In the genomic region with DNA sequence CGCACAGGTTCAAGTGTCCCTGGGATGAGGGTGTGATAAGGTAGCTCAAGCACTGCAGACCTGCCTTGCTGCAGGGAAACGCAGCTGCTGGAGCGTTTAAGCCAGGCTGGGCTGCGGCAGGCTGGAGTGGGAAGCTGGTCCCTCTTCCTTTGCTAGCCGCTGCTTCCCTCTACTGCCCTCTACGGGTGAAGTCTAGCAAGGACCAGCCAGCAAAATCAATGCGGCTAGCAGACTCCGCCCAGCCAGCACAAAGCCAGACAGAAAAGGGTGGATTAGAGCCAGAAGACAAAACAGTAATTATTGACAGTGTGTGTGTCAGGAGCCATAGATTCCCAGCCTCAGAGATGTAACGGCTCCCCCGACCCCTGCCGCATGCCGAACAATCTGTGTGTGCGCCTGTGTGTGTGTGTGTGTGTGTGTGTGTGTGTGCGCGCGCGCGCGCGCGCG, we compare ENCODE assay signal across 8 mouse cellular contexts.
DNase-seq lines count a peak whose midpoint lies in the region; TF ChIP-seq lines count a peak whose summit lies in the region.

No protein-coding gene starts in this region.

- no peaks in the 10 kb centered on the region for H3K4me1 ChIP-seq in cortical plate, adult 2 months (ENCODE audit: control insufficient read depth, insufficient read depth, low read length)
- H3K4me1 ChIP-seq in megakaryocyte, embryonic 14.5 days, result peaks cover 6% of the 10 kb centered on the region; the same call in 1 of the 2 replicates

- peak; percentile 51; the same call in 1 of the 2 replicates for TF ChIP-seq POLR2A in cortical plate, adult 2 months (IDR thresholded peaks at IDR 0.05; ENCODE audit: extremely low read depth, insufficient read depth, low read length)

- no peaks in the 10 kb centered on the region for H3K9me3 ChIP-seq in megakaryocyte, embryonic 14.5 days

- peak overlapping the region; percentile 27; the same call in 1 of the 2 replicates for H3K27ac ChIP-seq in cortical plate, adult 2 months (ENCODE audit: insufficient read depth, low read length)

- no peaks in the 10 kb centered on the region for H3K36me3 ChIP-seq in megakaryocyte, embryonic 14.5 days (replicated peaks; ENCODE audit: low read length)

- peak; percentile 63 for TF ChIP-seq CTCF in cortical plate, adult 2 months (IDR thresholded peaks at IDR 0.05; ENCODE audit: extremely low read depth, insufficient read depth, low read length)

- DNase-seq in ZHBTc4 (ENCODE audit: low read depth, low spot score), result peak; percentile 88
- DNase-seq in gastrocnemius, postnatal 10 days, result peak; percentile 67
- DNase-seq in induced T-regulatory cell, adult 2 months (ENCODE audit: low read depth), result peak; percentile 73
- peak; percentile 58 to 84 for DNase-seq in left cerebral cortex, adult 9 months (ENCODE audit: low spot score in 2 of 2)
- peak; percentile 75 for DNase-seq in right cerebral cortex, postnatal 14 days
- peak; percentile 55 for DNase-seq in urinary bladder, postnatal 25 days (ENCODE audit: low spot score)

- H3K4me3 ChIP-seq in cortical plate, adult 2 months (ENCODE audit: insufficient read depth, low read length), result peak overlapping the region; percentile 40
- peak overlapping the region; percentile 89 for H3K4me3 ChIP-seq in megakaryocyte, embryonic 14.5 days (replicated peaks)

- peaks cover 6% of the 10 kb centered on the region for H3K27me3 ChIP-seq in megakaryocyte, embryonic 14.5 days (replicated peaks)

Comparison
In these comparisons a context has a peak if more than half of its experiments do, and no peak if none do; other contexts are left out.
1. Peak in every context shown above with its lines: DNase-seq, H3K4me3 ChIP-seq and H3K27ac ChIP-seq.